Mouse (Mus musculus): ENCODE data around the gene Ifna15.

- TF ChIP-seq POLR2A (IDR thresholded peaks at IDR 0.05; ENCODE audit: low read depth, low read length) (no peak), CTCF (IDR thresholded peaks at IDR 0.05; ENCODE audit: extremely low read depth, insufficient read depth, insufficient read length, insufficient replicate concordance) (no peak)
These were observed 22.3 kb downstream of the Ifna15 start for GRCm38 (mm10) chr4:88535742-88536141.

Measured in spleen, adult 2 months (tissue).